Mouse (Mus musculus) cerebellum, postnatal 36 days (tissue): ENCODE measurements at regions not wholly inside any gene's neighbourhood (a gene's known extent, or its start where the extent isn't known, plus 50 kb on each side); places are given as distances from the start of the nearest gene placed in this dataset.
A peak's percentile ranks its signal among the peaks of the same experiment; 100 is the strongest.

Source experiments
- DNase-seq, 2 experiments: peaks; one replicate each; pipeline ENCODE4 v3.0.0; 2021 to 2022; ENCODE audit warnings: mixed read lengths in 2 of 2

DNA sequence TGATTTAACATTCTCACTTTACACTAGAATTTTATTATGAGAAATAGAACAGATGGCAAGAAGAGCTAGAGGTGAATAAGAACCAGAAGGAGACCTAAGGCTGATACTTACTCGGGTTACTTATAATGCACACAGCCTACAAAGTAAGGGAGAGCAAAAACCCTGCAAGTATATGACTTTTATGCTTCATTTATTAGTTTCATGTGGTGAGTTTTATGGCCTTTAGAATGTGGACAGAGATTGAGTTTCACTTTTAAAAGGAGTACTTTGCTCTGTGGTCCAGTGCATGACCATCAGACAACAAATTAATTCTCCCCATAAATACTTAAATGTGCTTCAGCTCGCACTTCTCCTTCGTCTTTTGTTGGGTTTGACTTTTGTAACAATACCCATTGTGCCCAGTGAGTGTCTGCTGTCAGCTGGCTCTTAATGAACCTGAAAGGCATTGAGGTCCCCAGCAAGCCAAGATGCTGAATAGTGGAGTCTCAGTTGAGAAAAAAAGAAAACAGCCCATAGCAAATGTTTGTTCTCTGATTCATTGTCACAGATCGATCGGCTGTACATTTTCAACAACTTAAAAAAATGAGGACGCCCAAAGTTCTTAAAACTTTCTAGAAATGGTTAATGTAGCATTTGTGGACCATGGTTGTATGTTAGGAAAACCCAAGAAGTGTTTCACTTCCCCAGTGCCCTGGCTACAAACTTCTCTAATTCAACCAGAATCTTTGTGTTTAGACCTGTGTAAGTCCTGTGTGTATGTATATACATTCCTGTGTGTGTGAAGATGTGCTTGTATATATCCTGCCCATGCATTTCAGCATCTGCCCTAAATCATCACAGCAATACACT, 194.5 kb downstream of the Gm5426 start:
- DNase-seq = no peak

DNA sequence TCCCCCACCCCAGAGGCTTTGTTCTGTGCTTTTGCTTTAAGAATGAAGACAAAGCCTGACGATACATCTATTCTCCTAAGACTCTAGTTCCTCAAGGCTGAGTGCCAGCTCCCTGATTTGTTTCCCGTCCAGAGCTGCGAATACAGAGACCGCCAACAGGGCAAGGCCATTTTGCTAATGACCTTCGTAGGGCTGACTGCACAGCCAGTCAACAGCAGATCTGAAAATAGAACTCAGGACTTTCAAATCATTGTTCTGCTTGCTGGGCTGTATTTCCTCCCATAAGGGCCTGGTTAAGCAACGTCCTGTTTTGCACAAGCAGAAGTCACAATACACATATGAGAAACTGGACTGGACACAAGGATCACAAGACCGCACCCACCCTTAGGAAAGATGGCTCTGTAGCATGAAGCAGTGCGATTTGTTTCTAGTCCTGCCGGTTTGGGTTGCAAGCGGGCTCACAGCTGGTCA, 196.4 kb downstream of the Gm5426 start:
- DNase-seq = peak in 1 of 2 experiments; percentile 18

DNA sequence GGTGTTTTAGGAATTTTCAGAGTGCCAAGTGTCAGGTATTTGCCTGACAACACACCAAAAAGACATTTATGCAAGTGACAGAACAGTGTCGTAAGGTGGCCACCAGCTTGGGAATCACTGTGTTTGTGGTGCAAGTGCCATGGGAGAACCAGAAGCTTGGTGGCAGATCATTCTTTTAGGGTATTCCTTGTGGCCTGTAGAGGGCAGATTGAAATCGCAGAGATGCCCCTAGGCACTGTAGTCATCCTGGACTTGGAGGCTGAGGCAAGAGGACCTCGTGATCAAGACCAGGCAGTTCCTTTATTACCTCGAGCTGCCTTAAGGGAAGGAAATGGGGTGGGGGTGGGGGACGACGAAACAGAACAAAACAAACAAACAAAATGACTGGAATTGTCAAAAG, 196.8 kb downstream of the Gm5426 start:
- DNase-seq = no peak

DNA sequence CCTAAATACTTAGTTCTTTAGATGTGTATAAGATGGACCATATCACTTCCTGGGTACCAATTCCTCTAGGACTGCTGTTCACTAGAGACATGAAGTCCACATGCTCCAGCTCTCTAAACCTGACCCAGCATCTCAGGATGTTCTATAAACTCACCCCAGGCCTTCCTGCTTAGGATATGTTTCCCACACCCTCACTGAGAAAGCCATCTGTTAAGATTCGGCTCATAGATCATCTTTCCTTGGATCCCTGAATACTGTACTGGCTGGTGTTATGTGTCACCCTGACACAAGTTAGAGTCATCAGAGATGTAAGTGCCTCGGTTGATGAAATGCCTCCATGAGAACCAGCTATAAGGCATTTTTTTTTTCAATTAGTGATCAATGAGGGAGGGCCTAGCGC, 199.9 kb downstream of the Gm5426 start:
- no peak for DNase-seq

DNA sequence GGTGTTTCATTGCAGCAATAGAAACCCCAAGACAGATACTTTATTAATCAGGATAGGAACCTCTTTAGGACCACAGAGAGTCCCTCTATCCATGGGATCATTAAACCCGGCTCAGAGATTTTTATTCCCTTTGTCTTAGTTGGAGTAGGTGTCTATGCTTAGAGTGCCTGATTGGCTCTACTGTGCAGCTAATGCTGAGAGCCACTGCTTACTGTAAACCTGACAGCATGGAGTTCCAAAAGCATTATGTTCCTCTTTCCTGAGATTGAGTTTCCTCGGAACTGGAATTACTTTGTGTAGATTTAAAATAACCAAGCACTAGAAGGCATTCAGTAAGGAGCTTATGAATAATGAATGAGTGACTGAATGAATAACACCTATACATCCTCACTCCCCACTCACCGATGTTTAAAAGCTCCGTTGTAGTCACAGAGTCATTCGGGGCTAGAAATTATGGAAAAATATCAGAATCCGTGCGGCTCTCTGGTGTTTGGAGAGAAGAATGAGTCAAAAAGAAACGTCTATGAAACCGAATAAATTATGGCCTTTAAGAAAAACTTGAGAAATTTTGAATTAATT, 200.8 kb downstream of the Gm5426 start:
- DNase-seq = no peak

DNA sequence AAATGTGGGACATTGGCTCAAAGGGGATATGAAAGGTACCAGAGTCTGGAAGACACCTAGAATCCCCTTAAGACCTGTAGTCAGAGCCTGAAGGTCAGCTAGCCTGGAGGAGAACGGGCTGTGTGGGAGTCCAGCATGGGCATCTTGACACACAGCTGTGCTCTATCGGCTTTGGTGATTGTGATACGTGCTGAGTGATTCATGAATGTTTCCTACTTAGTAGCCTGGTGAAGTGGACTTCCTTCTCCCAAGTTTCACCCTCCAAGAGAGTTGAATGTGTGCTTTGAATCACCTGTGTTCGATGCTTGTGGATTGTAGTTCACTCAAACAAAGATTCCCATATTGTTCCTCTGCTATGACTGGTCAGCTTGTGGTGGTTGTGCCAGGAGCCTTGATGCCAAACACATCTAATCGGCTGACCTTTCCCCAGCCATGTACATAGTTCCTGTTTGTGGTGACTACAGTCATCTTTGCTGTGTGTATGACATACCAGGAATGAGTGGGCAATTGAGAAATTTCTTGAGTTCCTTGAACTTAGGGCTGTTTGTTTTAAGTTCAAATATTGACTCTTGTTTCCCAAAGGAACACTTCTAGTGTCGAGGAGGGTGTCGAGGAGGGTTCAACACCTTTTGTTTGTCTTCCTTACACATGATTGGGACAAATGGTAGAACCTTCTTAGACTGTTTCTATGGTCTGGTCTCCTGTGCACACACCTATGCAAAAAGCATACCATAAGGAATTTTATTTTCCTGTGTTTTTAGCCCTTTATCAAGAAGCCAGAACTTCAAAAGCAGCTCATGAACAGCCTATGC, 201.6 kb downstream of the Gm5426 start:
- no peak for DNase-seq

DNA sequence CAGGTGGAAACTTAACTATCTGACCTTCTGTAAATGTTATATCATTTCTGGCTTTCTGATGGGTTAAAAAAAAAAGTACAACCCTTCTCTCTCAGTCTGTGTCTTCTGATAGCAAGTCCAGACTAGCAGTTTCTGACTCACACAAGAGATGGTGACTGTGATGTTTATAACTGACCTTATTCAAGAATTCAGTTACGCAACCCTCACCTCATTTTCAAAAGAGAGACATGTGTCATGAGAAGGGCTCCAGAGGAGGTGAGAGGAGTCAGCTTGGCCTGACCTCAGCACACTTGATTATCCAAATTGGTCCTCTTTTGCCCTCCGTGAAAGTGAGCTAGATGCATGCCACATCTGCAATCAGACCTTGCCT, 202.2 kb downstream of the Gm5426 start:
- DNase-seq = no peak

DNA sequence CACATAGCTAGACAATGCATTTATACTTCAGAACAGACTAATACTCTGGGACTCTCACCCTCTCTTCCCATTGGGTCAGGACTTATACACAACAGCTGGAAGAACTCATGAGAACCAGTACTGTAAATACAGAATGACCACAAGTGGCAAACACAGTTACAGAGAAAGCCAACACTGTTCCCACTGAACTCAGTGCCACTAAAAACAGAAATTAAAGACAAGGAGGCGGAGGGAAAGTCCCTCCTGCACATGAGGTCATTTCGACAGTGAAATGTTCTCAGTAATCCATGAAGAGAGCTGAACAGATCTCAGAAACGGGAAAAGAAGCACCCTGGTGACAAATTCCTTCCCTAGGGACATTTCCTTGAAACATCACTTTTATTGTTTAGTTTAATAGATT, 206.1 kb downstream of the Gm5426 start:
- DNase-seq = no peak

DNA sequence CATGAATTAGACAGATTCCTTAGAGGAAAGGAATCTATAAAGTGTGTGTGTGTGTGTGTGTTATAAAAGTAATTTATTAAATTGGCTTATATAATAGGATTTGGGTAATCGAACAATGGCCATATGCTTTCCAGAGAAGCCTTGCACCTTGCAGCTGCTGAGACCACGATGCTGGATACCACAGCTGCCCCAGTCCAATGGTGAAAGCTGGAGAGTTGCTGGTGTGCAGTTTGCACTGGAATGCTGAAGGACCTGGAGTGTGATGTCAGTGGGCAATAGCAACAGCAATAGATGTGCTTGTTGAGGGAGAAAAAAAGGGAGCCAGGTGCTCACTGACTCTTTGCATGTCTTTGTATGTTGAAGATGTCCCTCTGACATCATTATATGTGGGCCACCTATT, 207.3 kb downstream of the Gm5426 start:
- no peak for DNase-seq

DNA sequence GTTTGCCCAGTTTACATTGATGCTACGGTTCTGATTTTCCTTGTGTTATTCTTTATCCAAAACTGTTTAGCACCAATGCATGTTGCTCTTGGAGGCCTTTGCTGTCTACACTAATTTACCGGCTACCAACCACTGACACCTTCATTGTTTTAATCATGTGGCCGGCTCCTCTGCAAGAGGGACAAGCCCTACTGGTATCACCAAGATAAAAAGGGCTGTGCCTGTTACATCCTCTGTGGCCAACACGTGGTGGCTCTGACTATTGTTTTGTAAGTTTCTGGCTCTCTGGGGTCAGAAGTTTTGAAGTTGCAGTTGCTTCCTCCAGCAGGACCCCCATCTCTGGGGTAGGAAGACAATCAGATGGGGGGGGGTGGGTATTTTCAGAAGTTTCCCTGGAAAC, 214.3 kb downstream of the Gm5426 start:
- DNase-seq = no peak

DNA sequence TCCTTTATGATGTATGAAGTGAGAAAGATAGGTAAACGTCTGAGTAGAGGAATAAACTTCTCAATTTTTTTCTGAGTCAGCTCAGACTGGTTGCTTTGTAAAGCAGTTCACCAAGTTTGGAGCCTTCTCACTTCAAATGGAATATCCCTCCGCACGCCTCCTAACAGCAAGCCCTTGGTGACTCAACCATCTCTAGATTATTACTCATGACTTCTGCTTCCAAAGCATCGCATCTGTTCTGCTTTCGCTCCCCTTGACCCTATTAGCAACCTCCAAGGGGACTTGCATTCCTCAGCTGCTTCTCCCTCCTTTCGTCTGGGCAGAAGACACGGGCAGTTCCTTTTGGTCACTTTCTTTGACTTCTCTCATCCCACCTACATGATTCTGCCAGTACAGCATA, 214.9 kb downstream of the Gm5426 start:
- DNase-seq = no peak

DNA sequence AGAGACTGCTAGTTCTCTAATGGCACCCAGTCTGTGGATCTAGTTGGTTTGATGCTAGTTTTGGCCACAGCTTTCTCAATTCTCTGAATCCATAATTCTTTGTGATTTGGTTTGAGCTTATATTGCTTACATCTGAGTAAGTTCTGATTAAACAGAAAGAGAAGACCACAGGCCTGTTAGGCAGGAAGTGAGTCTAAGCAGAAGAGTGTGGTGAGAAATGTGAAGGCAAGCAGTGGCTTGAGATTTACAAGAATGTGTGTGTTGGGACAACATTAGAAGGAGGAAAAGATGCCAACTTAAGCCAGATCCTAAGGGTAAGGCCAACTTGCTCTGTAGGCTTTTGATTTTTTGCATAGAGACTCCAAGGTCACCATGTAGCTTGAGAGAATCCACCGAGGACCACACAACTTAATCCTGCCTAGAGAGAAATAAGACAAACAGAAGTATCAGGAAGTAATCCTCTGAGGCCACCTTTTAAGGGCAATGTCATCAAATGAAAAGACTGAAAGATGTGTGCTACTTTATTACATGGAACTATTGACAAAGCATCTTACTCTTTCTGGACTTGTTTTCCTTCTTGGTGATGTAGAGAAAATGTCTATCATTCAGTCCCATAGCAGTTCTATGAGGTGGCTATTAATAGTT, 220.7 kb downstream of the Gm5426 start:
- no peak for DNase-seq

DNA sequence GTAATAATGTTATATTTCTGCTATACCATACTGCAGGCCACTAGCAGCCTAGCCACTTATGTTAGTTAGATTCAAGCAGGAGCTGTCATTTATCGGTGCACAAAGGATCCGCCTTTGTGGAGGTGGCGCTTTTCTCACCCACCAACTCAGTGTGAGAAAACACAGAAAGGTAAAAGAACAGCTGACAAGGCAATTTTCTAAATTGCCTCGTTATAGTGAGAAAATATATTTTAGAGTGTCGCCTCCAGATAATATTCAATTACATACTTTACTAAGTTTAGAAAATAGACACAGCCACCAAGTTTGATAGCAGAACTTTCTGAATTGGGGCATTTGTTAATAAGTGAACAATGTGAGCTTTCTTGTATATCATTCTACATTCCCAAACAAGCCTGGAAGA, 221.2 kb downstream of the Gm5426 start:
- no peak for DNase-seq

DNA sequence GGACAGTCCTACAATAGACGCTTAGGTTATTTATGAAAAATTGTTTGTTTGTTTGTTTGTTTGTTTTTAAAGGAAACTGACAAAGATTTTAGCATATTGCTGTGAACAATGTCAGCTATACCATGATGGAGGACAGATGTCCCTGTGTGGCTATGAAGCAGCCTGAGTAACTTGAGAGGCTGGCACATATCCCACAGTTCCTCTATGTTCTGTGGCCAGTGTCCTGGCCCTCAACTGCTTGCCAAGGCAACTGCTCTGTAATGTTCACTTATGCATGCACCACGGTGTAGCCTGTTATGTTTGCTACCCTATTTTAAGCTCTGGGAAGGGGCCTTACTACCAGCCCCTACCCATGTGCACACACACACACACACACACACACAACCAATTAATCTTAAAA, 222.6 kb downstream of the Gm5426 start:
- no peak for DNase-seq

DNA sequence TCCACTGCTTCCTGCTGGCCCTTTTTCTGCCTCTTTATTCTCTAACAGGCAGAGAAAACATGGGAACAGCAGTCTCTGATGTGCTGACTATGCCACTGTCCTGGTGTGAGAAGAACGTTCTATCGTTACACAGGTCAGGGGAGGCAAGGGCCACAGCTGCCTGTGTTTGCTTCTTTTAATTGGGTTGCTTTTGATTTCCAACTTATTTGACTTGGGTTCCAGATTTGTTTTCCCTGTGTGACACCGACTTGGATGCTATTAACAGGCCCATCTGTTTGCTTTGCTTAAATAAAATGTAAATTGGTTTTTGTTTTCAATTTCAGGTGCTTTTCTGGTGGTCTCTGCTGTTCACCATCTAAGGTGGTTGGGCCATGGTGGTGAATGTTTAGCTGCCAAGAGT, 225.8 kb downstream of the Gm5426 start:
- DNase-seq = no peak

DNA sequence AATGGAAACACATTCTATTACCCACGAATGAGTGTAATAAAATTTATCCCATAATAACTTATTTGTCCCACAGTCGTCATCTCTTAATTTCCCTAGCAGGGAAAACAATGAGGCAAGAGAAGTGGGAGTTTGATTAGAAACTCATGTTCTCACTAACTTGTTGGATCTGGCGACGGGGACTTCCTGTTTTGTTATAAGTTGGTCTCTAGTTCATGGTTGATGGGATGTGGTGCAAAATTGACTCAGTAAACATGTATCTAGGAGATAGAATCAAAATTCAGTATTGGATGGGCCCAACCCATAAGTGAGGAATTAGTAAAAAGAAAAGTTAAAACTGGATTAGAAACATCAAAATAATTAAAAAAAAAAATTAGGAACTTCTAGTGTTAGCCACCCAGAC, 227.5 kb downstream of the Gm5426 start:
- DNase-seq = no peak

DNA sequence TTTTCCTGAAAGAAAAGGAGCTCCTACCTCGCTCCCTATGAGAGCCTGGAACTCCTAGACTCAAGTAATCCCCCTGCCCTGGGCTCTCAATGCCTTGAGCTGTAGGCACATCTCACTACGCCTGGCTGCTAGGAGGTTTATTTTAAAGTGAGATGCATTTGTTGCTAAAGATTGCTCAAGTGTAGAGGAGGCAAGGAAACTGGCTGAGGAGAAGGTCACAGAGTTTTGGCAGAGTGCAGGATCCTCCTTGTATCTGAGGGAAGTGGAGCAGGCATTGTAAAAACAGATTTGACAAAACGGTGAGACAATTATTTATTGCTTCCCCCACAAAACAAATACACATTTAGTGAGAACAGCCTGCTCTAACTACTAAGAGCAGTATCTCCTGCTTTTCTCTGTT, 228.7 kb downstream of the Gm5426 start:
- no peak for DNase-seq

DNA sequence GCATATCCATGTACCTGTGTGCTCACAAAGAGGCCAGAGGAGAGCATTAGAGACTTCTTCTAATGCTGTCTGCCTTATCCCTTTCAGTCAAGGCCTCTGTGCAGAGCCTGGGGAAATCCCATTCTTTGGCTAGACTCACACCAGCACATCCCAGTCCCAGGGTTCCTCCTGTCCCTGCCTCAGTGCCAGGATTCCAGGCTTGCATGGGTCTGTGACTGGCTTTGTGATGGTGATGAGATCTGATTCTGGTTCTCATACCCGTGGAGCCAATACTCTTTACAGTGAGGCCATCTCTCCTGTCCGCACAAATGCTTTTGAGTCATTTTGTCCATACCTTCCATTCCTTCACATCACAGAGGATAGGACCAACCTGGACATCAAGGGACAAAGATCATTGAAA, 230.5 kb downstream of the Gm5426 start:
- no peak for DNase-seq

DNA sequence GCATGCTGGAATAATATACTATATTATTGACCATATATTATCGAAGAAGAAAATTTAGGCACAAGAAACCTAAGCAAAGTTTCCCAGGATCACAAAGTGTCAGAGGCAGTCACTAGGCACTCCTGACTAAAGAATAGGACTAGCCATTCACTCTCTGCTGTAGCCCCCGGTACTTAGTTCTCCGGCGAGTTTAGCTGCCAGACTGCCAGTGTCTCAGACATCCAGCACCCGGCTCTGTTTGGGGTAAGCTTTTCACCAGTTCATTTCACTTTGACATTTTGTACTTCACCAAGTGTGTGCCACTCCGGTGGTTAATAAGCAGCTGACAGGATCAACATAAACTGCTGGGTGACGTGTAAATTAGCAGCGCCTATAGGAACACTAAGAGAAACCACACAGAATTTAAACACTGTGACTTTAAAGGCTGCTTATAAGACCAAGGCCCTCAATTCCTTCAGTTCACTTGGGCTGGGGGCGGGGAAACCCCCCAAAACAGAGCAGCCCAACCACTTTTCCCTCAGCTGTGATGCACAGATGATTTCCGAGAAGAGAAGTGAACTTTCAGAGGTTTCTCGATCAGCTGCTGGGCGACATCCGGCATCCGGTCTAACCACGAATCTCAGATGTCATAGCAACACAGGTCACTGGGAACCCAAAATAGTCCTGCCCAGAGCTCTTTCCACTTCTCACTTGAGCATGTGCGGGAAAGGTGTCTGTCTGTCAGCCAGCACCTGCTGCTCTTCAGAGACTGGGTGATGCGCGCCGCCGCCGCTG, 234.3 kb downstream of the Gm5426 start:
- DNase-seq = peak in 1 of 2 experiments; percentile 15

DNA sequence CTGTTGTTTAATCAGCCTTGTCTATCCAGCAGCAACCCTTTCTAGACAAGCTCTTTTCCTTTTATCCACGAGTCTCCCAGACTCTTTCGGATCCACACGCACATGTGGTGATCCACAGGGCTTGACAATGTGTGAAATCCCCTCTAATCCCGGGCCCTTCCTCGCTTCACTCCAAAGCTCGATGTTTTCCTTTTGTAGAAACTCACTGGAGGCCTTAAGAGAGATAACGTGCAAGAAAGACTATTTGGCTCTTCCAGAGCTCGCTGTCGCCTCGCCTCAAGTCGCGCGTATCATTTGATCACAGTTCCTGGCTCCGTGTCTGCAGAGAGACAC, 234.9 kb downstream of the Gm5426 start:
- peak in 1 of 2 experiments; percentile 44 for DNase-seq

DNA sequence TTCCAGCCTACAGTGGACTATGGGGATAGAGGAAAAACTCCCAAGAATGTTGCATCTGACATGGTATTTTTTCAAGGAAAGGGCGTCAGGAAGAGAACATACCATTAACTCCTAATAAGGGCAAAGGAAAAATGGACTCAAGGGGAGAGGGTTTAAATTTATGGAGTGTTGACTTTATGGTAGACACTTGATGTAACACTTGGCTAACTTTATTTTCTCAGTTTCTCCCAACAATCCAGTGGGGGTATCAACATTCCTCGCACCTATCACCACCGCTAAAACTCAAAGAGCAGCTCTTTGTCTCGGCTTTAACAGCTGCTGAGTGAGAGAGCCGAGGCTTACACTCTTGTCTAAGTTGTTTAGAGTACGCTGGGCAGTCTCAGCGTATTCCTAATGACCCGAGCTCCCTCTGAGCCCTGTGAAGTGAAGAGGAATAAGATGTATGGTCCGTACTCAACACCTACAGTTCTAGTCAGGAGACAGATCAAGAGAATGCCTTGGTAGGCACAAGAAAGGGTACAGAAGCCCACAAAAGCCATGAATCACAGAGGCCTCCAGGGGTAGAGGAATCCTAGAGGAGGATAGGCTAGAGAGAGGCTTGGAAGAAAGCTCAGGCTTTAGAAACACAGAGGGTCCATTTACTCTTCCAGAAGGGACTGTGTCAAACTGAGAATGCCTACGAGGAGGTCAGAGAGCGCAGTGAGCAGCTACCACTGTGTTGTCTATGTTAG, 236.4 kb downstream of the Gm5426 start:
- DNase-seq = no peak

DNA sequence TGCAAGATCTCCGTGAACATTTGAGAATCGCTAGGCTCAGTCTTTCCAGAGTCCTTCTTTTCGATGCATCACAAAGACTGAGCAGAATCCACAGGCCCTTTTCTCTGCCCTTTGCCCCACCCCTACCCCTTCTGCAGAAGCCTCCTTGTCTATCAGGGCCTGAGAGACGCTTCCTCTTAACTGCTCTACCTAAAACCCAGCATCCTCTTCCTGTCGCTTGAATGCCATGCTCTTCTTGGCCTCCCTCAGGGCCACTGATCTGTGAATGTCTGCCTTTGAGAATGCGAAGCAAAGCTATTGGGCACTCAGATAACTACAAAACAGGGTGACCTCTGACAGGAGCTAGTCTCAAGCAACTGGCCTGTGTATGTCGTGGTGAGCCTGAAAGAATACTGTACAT, 237.1 kb downstream of the Gm5426 start:
- DNase-seq = no peak
